Mouse (Mus musculus) ovary, postnatal 36 days (tissue): ENCODE results near the gene Cby1.
"Not testable (repeated sequence)": the region's sequence is repeated elsewhere in the genome, so short reads cannot be mapped to it uniquely, and the experiment has no call there.

ENCODE experiments used
- DNase-seq: peaks from one replicate; pipeline ENCODE4 v3.0.0; 2022; ENCODE audit warnings: low spot score, mixed read lengths

The Cby1 gene

DNA sequence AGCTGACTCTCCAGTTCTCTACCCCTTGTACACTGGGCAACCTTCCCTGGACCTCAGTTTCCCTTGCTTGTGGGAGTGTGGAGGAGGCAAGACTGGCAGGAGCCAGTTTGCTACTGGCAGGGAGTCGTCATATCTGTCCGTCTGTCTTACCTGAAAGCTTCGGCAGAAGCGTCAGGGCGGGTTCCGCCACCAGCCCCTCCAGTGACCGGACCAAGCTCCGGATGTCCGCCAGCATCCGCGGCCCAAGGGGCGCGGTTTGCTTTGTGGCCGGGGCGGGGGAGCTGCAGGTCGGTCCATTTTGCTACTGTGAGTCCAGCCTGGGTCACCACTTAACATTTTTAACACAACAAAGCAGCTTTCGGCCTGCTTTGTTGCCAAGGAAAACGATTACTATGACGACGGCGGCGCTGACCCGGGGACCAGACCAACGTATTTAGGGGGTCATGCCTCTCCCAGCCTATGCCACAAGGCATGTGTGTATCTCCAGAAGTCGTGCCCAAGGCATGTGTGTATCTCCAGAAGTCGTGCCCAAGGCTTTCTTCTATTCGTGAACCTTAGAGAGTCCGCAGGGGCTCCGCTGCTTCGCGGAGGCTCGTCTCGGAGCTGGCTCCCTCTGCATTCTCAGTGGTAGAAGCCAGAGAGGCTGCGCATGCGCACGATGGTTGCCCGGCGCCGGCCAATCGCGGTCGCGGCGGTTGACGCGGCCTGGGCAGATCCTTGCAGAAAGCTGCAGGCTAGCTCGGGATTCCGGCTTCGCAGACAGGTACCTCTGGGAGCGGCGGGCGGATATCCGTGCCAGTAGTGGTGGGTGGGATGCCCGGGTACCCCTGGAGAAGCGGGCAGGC lies at the start of gene Cby1, which contains the start of gene Fam227a:
Cby1 (plus strand) TSS at position 669 of the 845 bp plus-strand sequence.
Fam227a (minus strand) TSS at position 426 of the 845 bp plus-strand sequence.
- DNase-seq: peak; percentile 96

DNA sequence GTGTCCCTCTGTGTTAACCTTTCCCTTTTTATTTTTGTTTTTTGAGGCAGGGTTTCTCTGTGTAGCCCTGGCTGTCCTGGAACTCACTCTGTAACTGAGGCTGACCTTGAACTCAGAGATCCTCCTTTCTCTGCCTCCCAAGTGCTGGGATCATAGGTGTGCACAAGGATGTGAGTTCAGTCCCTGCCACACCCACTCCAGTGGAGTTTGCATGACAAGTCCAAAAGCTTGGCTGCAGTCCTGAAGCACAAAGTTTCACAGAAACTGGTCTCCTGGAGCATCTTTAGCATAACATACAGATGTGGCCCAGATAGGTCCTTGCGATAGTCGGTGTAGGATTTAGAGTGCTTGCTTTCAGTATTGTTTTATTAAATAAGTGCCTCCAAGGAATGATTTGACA lies 49.8 kb upstream of the Cby1 start:
- DNase-seq: no peak

DNA sequence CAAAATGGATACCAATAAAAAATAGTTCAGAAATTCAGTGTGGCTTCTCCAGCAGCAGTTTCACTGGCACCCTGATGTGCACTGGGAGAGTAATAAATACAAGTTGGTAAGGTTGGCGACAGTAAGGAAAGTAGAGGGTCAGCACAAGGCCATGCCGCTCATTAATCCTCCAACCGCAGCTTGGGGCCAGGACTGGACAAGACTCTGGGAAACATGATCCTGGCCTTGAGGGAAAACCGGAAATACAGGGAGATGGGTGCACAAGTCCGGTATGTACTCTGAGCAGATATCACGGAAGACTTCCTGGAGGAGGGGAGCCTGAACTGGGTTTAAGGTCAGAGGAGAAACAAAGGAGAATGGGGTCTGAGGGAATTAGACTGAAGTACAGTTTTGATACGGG lies 43.5 kb upstream of the Cby1 start:
- DNase-seq: no peak

DNA sequence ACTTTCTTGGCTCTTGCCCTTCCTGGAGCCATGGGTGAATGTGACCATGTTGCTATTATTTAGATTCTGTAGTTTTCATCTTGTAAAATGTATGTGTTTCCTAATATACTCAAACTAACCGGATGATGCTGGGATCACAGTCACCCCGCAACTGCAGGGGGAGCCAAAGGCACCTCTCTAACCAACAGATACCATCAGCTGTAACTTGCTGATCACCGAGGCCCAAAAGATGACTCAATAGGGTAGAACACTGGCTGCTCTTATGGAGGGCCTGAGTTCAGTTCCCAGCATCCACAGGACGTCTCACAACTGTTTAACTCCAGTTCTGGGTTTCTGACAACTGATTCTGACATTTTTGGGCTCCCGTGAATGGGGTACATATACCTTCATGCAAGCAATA lies 42.3 kb upstream of the Cby1 start:
- no peak for DNase-seq

DNA sequence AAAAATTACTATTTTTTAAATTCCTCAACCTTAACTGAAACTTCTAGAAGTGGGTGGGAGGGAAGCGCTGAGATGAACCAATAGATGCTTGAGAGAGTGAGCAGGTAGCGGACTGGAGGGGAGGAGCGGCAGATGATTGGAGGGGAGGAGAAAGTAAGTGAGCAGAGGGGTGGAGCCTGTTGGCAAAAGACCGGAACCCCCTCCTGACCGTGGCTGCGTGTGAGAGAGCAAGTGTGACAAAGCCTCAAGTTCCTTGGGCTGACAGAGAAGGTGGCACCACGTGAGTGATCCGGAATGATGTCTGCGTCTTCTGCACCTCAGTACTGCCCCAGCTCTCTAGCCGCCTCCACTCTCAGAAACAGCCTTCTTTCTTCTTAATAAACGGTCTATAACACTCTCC lies 41.9 kb upstream of the Cby1 start:
- DNase-seq: no peak

DNA sequence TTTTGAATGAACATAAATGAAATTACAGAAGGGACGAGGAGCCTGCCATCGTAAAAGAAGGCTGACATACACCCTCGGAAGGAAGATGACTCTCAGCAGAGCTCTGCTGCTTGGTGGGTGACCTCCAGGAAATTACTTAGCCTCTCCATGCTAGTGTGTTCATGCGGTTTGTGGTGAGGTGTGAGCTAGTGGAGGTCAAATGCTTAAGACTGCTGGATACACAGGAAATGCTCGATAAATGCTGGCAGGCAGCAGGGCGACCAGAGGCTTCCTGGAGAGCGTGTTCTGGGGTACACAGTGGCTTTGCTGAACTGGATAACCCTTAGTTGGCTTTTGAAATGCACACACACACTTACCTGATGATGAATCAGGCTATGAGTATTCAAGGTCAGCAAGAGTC lies 40.5 kb upstream of the Cby1 start:
- DNase-seq: no peak

DNA sequence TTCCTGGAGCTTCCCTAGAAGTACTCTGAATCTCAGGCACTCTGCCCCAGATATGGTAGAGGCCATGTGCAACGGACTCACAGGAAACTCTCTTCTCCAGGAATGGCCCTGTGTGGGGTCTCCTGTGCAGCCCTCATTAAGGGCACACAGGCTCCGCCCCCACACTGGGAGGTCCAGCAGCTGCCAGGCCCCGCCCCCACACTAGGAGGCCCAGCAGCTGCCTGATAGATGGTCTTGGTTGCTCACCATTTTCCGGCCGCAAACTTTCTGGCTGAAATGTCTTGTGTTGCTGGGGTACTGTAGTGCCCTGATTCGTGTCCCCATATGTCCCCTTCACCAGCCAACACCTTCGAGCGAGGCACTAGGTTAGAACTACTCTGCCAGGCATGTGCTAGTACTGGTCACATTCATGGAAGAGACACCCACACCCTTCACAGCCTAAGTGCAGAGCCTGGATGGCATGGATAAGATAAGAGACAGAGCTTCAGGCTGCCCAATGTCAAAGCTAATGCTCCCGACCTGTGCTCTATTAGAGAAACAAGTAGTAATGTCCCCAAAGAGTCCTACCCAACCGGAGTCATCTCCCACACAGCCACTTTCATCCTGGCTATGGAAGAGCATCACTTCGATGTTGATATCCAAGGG lies 39.1 kb upstream of the Cby1 start:
- DNase-seq: no peak

DNA sequence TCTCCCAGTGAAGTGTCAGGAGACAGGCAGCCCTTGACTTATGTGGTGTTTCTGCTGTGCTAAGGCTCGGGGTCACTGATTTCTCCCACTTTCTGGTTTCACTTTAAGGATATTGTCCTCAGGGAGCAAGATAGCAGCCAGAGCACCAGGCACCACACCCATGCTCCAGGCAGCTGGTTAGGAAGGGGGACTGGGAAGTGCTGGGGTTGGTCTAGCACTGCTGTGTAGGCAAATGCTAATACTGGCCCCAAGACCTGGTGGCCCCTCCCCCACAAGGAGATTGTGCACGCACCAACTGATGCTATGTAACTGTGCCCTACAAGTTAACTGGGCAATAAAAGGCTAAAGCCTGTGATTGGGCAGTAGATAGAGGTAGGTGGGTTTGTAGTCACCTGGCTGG lies 28.5 kb upstream of the Cby1 start:
- DNase-seq: no peak

DNA sequence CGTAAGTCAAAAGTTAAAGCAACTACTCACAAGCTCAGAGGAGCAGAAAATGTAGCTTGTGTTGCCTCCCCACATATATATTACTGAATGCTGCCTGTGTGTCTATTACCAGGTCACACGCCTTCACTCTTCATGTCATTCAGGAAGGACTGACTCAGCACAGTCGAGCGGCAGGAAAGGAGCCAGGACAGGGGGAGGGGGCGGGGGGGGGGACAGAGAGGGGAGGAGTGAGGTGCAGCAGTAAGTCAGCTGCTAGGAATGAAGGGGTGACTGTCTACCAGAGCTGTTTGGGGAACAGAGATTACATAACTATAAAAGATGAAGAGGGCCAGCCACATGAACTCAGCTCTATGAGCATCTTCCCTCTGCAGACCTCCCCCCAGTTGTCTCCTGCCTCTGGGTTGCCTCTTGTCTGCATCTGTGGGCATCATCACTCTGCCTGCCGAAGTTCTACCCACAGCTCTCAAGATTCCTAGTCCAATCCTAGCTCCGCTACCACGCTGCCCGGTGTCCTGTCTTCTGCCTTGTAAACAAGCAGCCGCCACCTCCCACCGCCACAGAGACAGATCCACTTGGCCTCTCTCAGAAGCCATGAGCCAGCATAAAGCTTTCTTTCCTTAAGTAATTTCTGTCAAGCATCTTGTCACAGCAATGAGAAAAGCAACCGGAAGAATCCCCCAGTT lies 17.7 kb upstream of the Cby1 start:
- DNase-seq: no peak

DNA sequence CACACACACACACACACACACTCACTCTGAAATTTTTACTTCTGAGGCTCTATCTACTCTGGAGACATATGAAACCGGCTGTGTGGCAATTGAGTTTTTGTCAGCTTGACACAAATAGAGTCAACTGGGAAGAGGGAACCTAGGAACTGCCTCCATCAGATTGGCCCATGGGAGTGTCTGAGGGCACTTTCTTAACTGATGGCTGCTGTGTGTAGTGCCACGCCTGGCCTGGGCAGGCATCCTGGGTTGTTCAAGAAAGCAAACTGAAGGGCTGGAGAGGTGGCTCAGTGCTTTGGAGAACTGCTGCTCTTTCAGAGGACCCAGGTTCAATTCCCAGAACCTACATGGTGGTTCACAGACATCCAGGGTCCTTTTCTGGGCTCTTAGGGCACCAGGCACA lies 13.5 kb upstream of the Cby1 start:
- DNase-seq: no peak

DNA sequence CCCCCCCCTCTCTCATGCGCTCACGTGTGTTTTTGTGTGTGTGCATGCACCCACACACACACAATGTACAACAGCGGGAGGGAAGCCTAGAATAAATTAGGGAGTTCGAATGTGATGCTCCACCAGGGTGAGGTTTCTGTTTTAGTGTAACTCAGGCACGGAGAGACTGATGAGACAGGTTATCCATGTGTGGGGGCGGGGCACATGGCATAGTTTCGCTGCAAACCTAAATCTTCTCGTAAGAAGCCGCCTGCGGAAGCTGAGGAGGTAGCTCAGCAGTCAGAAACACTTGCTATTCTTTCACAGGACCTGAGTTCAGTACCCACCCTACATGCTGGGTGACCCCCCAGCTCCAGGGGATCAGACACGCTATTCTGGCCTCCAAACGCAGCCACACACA lies 10.9 kb upstream of the Cby1 start:
- DNase-seq: no peak

DNA sequence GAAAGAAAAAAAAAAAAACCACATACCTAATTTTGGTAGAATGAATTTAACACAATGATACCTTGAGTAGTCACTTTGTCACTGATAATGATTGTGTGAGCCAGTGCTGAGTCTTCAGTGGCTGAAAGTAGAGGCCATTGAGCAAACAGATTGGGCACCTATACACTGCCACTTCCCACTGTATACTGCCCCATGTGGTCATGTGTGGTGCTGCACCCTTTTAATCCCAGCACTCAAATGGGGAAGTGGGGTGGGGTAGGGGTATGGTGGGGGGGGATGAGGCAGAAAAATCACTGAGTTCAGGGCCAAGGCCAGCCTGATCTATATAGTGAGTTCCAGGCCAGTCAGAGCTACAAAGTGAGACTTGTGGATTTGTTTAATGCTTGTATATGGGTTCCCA lies 8.4 kb upstream of the Cby1 start:
- DNase-seq: no peak

DNA sequence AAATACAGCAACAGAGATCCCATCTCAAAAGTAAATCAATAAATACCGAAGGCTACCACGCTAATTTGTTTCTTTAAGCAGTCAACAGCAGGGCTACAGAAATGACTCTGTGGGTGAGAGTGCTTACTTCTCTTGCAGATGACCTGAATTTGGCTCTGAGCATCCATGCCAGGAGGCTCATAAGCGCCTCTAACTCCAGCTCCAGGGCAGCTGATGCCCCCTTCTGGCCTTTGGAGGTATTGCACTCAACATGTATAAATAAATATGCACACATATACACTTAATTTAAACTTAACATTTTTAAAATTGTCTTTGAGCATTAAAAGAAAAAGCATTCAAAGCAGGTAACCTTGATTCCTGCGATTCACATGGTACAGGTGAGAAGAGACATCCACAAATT lies 7.5 kb upstream of the Cby1 start:
- no peak for DNase-seq

DNA sequence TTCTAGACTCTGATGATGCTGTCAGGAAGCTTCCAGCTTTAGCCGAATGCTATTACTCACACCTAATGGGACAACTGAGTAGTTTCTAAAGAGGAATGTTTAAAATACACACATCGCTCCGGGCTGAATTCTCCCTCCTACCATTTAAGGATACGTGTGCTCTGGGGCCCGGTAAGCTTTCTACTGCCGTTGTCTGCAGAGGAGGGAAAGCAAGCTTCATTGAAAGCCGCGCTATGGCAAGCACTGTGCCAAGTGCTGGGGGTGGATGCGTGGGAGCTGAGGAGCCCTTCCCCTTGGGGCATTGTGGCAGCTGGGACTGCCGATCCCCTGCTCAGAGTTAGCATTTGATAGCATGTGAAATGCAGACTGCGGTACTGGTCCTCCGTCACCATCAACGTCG lies 2.5 kb upstream of the Cby1 start:
- DNase-seq: no peak

DNA sequence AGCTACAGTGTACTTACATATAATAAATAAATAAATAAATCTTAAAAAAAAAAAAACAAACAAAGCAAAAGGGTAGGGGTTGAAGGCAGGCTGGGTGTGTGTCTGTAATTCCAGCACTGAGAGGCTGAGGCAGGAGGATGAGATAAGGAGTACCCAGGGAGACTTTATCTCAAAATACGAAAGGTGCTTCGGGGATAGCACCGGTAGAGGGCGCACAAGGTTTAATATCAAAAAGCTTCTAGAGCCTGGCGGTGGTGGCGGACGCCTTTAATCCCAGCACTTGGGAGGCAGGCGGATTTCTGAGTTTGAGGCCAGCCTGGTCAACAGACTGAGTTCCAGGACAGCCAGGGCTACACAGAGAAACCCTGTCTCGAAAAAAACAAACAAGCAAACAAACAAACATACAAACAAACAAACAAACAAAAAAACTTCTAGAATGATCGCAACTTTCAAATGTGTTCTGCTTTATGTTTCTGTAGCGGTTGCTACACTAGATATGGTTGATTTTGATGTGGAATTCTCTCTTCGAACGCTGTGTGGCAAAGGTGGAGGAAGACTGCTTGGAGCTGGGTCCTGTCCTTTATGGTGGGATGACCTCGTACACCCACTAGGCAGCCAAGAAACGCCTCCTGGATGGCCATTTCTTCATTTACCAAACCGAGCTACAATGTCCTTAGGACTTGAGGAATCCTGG lies 1.0 kb upstream of the Cby1 start:
- peak; percentile 77 for DNase-seq

DNA sequence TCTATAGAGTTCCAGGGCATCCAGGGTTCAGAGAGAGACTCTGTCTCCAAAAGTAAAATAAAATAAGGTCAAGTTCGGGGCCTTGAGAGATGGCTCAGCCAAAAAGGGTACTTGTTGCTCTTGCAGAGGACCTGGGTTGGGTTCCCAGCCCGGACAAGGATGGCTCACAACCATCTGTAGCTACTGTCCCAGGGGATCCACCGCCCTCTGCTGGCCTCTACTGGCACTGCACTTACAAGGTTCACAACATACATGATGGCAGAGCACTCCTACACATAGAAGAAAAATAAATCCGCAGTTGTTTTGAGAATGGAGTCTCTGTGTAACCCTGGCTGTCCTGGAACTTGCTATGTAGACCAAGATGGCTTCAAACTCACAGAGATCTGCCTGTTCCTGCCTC lies 2.9 kb downstream of the Cby1 start:
- no peak for DNase-seq

DNA sequence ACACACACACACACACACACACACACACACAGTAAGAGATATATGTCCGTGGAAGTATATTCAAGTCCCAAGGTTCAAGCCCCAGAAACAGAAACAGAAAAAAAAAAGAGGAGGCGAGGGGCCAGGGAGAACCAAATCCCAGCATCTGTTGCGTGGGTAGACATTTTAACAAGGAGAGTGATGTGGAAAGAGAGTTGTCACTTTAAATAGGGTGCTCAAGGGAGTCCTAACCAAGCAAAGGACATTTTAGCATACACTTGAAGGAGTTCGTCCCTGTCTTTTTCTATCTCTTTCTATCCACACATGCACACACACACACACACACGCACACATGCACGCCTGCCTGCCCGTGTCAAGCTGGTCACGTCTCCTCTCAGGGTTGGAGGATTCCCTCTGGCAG lies 5.7 kb downstream of the Cby1 start:
- DNase-seq: no peak

DNA sequence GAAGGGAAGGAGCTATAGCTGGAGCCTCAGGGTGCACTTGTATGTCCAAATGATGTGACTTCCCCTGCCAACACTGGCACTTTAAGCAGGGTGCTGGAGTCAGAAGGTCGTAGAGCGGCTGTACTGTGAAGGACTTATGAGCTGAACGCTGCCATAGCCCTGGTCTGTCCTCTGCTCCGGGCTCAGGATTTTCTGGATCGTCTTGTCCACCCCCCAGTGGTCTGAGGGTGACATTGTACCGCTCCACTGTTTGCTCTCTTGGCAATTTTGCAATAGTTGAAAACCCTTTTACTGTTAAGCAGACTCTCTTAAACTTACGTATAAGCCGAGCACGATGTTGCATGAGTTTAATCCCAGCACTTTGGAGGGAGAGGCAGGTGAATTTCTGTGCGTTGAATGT lies 10.2 kb downstream of the Cby1 start:
- DNase-seq: peak; percentile 17

DNA sequence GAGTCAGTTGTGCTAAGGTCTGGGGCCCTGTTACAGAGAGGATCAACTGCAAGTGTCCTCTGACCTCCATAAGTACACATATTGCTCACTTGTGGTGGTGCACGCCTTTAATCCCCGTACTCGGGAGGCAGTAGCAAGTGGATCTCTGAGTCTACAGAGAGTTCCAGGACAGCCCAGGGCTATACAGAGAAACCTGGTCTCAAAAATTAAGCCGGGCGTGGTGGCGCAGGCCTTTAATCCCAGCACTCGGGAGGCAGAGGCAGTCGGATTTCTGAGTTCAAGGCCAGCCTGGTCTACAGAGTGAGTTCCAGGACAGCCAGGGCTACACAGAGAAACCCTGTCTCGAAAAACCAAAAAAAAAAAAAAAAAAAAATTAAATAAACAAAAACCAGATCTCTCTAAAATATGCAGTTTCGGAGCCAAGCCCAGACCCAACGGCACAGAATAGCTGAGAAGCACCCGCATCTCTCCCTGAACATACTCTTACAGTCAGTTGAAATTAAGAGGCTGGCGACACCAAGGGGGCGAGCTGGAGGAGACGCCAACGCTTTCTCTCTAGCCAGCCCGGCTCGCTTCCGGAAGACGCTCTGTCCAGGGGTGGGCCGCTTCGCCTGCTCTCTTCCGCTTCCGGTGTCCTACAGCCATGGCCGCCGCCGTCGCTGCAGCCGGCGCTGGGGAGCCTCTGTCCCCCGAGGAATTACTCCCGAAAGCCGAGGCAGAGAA lies 11.4 kb downstream of the Cby1 start, which contains the start of gene Tomm22:
Tomm22 (plus strand) TSS at position 613 of the 723 bp plus-strand sequence.
- peak; percentile 89 for DNase-seq

DNA sequence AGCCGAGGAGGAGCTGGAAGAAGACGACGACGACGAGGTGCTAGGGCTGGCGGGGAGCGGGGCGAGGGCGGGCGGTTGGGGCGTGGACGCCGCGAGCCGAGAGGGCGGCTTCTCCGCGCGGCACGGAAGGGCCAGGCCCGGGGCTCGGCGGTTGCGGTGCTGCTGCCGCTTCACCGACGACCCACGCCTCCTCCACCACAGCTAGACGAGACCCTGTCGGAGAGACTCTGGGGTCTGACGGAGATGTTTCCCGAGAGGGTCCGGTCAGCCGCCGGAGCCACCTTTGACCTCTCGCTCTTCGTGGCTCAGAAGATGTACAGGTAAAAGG lies 11.9 kb downstream of the Cby1 start:
- DNase-seq: no peak

DNA sequence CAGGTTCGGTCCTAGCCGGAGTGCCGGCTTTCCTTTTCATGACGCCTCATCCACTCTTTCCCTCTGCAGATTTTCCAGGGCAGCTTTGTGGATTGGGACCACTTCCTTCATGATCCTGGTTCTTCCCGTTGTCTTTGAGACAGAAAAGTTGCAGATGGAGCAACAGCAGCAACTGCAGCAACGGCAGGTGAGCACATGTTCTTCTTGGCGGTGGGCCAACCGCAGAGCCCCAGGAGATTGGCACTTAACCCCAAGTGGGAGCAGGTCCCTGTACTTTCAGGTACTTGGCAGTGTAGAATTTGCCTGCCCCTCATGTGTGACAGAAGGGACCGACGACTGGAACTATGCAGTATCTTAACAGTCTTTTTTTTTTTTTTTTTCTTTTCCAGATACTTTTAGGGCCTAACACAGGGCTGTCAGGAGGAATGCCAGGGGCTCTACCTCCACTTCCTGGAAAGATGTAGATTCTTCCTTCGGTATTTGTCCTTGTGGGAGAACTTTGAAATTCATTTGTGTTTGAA lies 12.9 kb downstream of the Cby1 start:
- not testable (repeated sequence) for DNase-seq

DNA sequence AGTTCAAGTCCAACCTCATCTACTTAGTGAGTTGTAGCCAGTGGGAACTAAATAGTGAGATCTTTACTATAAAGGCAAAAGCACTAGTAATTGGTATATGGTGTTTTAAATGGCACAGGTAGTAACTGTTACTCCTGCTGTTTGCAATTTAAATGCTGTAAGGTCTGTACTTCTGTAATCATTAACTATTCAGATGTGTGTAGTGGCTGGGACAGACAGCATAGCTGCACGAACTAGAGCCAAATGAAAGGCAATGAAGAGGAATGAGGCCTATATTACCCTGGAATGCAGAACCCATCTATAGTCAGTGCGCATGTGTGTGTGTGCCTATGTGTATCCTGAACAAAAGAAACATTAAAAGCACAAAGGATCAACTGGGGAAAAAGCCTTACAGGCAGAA lies 18.9 kb downstream of the Cby1 start:
- no peak for DNase-seq
